Mouse (Mus musculus): ENCODE results near the gene Pygm. TPM values are rescaled to one million over a fixed set of nuclear protein-coding genes. Genes with fewer than 3 reads are reported as not detected.

Gene Pygm
- total RNA-seq, 2 experiments from 2014 or later = 29.2 to 33.3 TPM

GRCm38 (mm10) chr19:6381238-6381637 lies 3.0 kb upstream of the Pygm start:
- intact Hi-C loops (cut with DNase I) = no loop called here
- no peak for DNase-seq (ENCODE audit: low spot score in 2 of 2)

- intact Hi-C loops (cut with DNase I) = no loop called here
- DNase-seq (ENCODE audit: low spot score in 2 of 2) = no peak
Measured at GRCm38 (mm10) chr19:6382323-6382924, 1.8 kb upstream of the Pygm start.

DNA sequence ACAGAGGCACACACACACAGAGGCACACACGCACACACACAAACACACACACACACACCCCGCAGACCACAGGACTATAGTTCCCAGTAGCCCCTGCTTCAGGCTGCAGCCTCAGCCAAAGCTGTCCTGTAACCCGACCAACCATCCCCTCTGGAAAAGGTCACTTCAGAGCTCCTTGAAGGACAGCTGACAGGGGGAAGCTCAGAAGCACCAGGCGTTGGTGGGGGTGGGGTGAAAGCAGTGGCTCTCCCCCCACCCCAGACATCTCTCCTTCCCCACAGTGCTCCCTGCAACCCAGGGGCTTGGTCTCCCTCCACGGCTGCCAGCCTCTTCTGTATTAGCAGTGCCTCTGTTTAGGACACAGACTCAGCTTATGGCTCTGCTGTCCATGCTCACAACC lies 729 bp upstream of the Pygm start:
- intact Hi-C loops (cut with DNase I) = no loop called here
- no peak for DNase-seq (ENCODE audit: low spot score in 2 of 2)

GRCm38 (mm10) chr19:6384954-6385353 lies 755 bp downstream of the Pygm start:
- DNase-seq (ENCODE audit: low spot score in 2 of 2) = no peak

GRCm38 (mm10) chr19:6385419-6385818 lies 1.2 kb downstream of the Pygm start:
- intact Hi-C loops (cut with DNase I) = no loop called here
- no peak for DNase-seq (ENCODE audit: low spot score in 2 of 2)

More at GRCm38 (mm10) chr19:6384954-6385353, 755 bp downstream of the Pygm start:
- intact Hi-C loops (cut with DNase I) = no loop called here

DNA sequence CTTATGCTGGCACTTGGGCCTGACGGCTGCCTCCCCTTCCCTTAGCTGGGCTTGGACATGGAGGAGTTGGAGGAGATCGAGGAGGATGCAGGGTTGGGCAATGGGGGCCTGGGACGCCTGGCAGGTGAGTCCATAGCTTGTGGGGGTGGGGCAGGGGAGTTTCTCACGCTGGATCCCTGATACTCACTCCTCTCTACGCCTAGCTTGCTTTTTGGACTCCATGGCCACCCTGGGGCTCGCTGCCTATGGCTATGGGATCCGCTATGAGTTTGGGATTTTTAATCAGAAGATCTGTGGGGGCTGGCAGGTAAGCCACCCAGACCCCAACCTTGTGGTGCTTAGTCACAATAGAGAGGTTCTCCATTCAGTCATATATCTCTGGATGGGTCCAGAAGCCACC lies 1.6 kb downstream of the Pygm start:
- DNase-seq (ENCODE audit: low spot score in 2 of 2) = no peak
- intact Hi-C loops (cut with DNase I) = no loop called here

DNA sequence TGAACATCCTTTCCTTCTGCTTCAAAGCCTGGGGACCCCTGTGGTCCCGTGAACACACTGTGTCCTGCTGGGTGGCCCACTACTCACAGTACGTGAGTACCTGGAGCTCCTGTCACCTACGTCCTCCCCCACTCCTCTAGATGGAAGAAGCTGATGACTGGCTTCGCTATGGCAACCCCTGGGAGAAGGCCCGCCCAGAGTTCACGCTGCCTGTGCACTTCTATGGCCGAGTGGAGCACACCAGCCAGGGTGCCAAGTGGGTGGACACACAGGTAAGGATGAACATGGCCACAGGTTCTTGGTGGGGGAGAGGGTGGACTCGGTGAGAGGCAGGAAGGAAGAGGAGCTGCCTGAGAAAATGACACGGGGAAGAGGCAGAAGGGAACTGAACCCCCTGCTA lies 2.0 kb downstream of the Pygm start:
- DNase-seq (ENCODE audit: low spot score in 2 of 2) = no peak
- intact Hi-C loops (cut with DNase I) = no loop called here

GRCm38 (mm10) chr19:6388006-6388405 lies 3.8 kb downstream of the Pygm start:
- DNase-seq (ENCODE audit: low spot score in 2 of 2) = peak in 1 of 2 experiments; percentile 20
- intact Hi-C loops (cut with DNase I) = no loop called here

GRCm38 (mm10) chr19:6389803-6390202 lies 5.6 kb downstream of the Pygm start:
- intact Hi-C loops (cut with DNase I) = no loop called here
- DNase-seq (ENCODE audit: low spot score in 2 of 2) = no peak

DNA sequence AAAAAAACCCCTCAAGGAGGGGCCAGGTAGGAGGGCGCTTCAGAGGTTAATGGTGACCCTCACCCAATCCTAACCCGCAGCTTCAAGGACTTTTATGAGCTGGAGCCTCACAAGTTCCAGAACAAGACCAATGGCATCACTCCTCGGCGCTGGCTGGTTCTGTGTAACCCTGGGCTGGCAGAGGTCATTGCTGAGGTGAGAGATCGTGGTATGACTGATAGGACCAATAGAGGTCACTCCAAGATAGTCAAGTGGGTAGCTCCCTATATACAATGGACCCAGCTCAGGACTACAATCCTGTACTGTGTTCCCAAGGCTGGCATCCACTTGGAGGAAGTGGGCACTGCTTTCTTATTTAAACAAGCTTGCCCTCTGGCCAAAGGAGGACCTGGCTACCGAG lies 6.1 kb downstream of the Pygm start:
- intact Hi-C loops (cut with DNase I) = no loop called here
- no peak for DNase-seq (ENCODE audit: low spot score in 2 of 2)

DNA sequence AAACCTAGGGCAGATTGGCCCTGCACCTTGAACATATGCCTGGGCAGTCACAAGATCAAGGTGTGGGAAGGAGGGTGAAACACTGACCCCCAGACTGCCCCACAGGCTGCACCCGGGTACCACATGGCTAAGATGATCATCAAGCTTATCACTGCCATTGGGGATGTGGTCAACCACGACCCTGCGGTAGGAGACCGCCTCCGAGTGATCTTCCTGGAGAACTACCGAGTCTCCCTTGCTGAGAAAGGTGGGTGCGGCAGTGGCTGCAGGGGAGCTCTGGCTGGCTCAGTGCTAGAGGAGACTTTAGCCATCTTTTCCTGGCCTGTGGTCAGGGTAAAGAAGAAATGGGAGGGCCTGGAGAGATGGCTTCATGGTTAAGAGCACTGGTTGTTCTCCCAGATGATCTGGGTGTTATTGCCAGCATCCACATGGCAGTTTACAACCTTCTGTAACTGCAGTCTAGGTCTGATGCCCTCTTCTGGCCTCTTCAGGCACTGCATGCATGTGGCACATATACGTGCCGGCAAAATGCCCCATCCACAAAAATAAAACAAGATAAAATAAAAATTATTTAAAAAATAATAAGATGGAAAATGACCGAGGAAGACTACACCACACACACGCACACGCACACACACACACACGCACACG lies 8.7 kb downstream of the Pygm start:
- intact Hi-C loops (cut with DNase I) = no loop called here
- no peak for DNase-seq (ENCODE audit: low spot score in 2 of 2)

DNA sequence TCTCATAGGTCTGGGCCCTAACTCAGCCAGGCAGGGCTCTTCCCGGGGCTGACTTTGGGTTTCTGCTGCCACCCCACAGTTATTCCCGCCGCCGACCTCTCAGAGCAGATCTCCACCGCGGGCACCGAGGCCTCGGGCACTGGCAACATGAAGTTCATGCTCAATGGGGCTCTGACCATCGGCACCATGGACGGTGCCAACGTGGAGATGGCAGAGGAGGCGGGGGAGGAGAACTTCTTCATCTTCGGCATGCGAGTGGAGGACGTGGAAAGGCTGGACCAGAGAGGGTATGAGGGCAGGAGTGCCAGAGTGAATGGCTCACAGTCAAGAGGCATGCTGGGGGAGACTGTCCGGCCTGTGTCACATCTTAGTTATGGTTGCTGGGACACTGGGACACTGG lies 9.4 kb downstream of the Pygm start:
- no peak for DNase-seq (ENCODE audit: low spot score in 2 of 2)
- intact Hi-C loops (cut with DNase I) = no loop called here

GRCm38 (mm10) chr19:6396237-6396636 lies 12.0 kb downstream of the Pygm start:
- intact Hi-C loops (cut with DNase I) = no loop called here
- no peak for DNase-seq (ENCODE audit: low spot score in 2 of 2)

- no peak for DNase-seq (ENCODE audit: low spot score in 2 of 2)
- intact Hi-C loops (cut with DNase I) = no loop called here
Measured at GRCm38 (mm10) chr19:6397582-6398249, 13.5 kb downstream of the Pygm start.

DNA sequence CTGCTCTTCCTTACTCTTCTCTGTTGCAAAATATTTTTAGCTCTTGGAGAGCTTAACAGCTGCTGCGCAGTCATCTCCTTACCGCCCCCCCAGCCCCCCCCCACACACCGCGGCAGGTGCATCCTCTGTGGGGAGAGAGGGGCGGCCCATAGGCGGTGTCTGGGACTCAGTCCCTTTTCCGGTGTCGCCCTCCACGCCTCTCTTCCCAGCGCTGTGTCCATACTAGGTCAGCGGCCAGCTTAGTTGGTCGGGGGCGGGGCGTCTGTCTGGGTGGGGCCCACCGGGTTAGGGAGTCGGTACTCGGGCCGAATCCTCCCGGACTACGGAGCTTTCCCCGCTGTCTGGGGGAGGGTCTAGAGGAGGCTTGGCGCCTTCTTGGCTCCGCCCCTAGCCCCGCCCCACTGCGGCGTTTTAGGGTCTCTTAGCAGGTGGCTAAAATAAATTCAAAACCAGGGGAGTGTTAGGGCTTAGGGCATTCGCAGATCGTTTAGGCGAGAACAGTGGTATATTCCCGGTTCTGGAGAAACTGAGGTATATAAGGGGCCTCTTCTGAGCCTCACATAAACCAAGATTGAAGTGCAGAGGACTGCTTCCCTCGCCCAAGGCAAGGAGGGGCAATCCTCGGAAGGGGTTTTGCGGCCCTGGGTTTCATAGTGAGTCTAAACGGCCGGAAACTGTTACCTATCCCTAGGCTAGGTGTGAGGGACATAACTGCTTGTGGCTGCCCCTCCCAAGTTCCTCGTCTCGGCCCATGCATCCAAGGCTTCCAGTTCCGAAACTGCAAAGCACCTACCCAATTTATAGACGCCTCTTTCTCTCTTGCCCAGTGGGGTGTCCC lies 14.5 kb downstream of the Pygm start:
- intact Hi-C loops (cut with DNase I) = no loop called here
- no peak for DNase-seq (ENCODE audit: low spot score in 2 of 2)

- DNase-seq (ENCODE audit: low spot score in 2 of 2) = no peak
- intact Hi-C loops (cut with DNase I) = no loop called here
Measured at GRCm38 (mm10) chr19:6399285-6400095, 15.3 kb downstream of the Pygm start, which contains the start of gene Rasgrp2. TSS of gene Rasgrp2 (plus strand) at chr19:6399340.

DNA sequence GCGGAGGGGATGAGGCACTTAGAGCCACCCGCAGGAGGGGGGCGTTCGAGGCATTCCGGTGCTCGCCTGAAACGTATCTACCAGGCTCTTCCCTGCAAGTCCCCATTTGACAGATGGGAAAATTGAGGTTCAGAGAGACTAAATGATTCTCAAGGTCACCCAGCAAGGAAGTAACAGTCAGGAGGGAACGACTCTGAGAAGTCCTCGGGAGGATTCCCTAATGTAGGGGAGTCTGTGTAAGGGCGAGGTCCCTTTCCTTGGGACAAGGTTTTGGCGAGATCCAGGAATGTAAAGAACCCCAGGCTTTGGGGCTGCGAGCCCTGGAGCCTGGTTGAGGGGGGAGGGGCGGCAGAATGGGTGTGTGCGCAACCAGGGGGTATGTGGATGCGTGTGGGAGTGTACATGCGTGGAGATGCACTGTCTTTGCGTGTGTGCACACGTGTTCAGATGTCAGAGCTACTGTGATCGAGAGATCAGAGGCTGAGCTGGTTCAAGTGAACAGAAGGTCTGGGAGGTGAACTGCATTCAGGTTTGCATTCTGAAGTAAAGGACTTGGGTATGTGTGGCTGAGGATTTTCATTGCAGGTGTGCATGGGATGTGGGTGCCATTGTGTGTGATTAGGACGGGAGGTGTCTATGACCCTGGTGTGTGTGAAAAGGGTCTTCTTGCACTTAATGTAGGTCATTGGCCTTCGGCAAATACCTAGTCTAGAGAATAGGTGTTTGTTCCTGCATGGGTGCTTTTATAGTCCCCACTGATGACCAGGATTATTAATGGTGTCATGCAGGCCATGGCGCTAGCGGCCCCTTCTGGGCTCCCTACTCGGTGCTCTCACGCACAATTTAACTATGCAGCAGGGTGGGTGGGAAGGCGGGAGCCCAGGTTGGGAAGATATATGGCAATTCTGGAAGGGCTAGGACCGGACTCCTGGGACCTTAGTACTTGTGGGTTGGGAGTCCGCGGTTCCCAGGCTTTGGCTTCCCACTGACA lies 16.2 kb downstream of the Pygm start:
- no peak for DNase-seq (ENCODE audit: low spot score in 2 of 2)
- intact Hi-C loops (cut with DNase I) = no loop called here

GRCm38 (mm10) chr19:6401131-6401815 lies 17.1 kb downstream of the Pygm start:
- intact Hi-C loops (cut with DNase I) = no loop called here

More at GRCm38 (mm10) chr19:6401131-6401815, 17.1 kb downstream of the Pygm start:
- DNase-seq (ENCODE audit: low spot score in 2 of 2) = peak in 1 of 2 experiments; percentile 58
